Mouse (Mus musculus): ENCODE data around the gene Samd10. TPM values are rescaled to one million over a fixed set of nuclear protein-coding genes. Genes with fewer than 3 reads are reported as not detected.

The Samd10 gene
- polyA plus RNA-seq, 1 experiment = 26.1 TPM

DNA sequence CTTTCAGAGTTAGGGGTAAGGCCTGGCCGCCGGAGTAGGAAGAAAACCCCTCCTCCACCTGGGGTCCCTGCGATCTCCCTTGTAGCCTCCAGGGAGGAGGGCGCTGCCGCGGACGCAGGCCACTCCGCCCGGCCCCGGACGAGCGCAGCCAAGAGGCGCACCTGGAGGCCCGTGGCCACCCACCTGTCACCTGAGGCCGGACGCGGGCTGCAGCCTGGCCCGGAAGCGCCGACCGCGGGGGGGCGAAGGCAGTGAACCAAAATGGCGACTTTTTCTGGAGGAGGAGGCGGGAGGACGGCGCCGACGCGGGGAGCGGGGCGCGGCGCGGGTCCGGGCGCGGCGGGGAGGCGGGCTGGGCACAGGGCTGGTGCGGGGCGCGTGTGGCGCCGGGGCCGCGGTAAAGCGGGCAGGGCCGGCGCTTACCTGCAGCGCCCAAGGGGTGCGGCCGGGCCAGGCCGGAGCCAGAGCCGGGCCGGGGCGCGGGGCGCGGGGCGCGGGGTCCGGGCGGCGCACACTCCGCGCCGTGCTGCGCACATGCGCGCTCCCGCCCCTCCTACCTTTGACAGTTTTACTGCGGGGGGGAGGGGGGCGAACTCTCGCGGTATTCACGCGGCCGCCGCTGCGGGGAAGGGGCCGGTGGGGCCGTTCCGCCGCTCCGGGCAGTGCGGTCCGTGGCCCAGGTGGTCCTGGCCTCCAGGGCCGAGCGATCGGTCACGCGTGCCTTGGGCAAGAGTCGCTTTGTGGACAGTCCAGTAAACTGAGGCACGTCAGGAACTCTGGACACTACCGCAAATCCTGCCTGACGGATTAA lies 6.6 kb downstream of the Samd10 start, which contains the start of gene Zfp512b:
TSS of gene Zfp512b (minus strand) at position 573 of the 811 bp plus-strand sequence.
- no peak for TF ChIP-seq CTCF (conservative IDR thresholded peaks at IDR 0.05; ENCODE audit: insufficient read depth, insufficient read length, low read depth, low read length)
- TF ChIP-seq POLR2A (IDR thresholded peaks at IDR 0.05; ENCODE audit: low read depth, low read length) = peak; percentile 21
- 2% methylated on average over 97 of the region's 97 CpGs for WGBS
- Histone ChIP-seq H3K27me3 (replicated peaks; ENCODE audit: control insufficient read depth, insufficient read depth, low read length) (no peaks in the 10 kb centered on the region), H3K4me3 (ENCODE audit: insufficient read depth, low read depth, low read length) (peak within 1 kb of the TSS; percentile 84), H3K4me1 (ENCODE audit: control insufficient read depth, insufficient read depth, low read length) (peaks cover 9% of the 10 kb centered on the region; the same call in 1 of the 2 replicates), H3K27ac (ENCODE audit: insufficient read depth, low read depth, low read length) (peak within 1 kb of the TSS; percentile 80), H3K36me3 (ENCODE audit: control insufficient read depth, insufficient read depth, low read length) (no peaks in the 10 kb centered on the region)
- DNase-seq = peak; percentile 74

DNA sequence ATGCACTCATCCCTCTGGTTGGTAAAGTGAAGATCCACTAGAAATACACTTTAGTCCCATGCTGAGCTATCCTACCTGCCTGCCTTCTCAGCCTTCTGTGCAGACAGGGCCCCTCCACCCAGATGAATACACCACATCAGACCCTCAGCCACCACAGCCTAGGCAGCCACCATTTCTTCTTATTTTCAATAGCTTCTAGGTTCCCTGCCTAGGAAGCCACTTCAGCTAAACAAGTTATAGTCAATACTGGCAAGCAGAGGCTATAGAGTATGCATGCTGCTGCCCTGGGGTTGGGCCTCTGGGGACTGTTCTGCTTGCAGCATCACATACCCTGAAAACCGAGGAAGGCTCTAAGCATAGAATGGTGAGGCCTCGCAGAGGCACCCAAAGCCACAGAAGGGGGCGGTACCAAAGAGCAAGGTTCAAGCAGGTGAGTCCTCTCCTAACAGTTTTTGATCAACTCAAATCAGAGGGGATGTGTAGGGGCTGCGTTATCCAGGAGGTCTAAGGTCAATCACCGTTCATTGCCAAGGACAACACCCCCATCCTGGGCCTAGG lies 7.4 kb downstream of the Samd10 start, which contains the start of gene Prpf6:
TSS of gene Prpf6 (plus strand) at position 341 of the 558 bp plus-strand sequence.
- H3K27me3 ChIP-seq (replicated peaks; ENCODE audit: control insufficient read depth, insufficient read depth, low read length) = no peaks in the 10 kb centered on the region
- peak; percentile 41 for DNase-seq
- peak within 1 kb of the TSS; percentile 80 for H3K27ac ChIP-seq (ENCODE audit: insufficient read depth, low read depth, low read length)
- H3K4me1 ChIP-seq (ENCODE audit: control insufficient read depth, insufficient read depth, low read length) = peaks cover 9% of the 10 kb centered on the region; the same call in 1 of the 2 replicates
- H3K36me3 ChIP-seq (ENCODE audit: control insufficient read depth, insufficient read depth, low read length) = no peaks in the 10 kb centered on the region
- TF ChIP-seq POLR2A (IDR thresholded peaks at IDR 0.05; ENCODE audit: low read depth, low read length) = no peak
- TF ChIP-seq CTCF (conservative IDR thresholded peaks at IDR 0.05; ENCODE audit: insufficient read depth, insufficient read length, low read depth, low read length) = no peak
- 9% methylated on average over 5 of the region's 5 CpGs for WGBS
- H3K4me3 ChIP-seq (ENCODE audit: insufficient read depth, low read depth, low read length) = peak within 1 kb of the TSS; percentile 84

DNA sequence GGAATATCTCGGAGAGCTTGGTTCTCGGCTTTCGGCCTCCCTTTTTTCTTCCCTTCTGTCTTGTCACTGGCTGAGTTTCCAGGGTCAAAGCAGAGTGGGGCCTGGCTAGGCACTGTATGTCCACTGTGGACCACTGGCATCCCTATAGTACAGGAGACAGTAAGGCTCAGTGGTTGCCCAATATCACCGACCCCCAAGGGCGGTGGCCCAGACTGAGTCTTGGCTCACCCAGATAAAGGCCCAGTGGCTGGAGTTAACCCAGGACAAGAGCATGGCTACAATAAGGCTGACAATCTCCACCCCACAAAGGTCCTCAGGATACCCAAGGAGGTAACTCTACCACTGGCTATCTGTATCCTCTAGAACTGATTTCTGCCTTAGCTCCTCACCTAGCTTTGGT lies 8.5 kb downstream of the Samd10 start:
- 95% methylated on average over 5 of the region's 5 CpGs for WGBS
- no peak overlapping the region for H3K4me3 ChIP-seq (ENCODE audit: insufficient read depth, low read depth, low read length)
- peaks cover 9% of the 10 kb centered on the region; the same call in 1 of the 2 replicates for H3K4me1 ChIP-seq (ENCODE audit: control insufficient read depth, insufficient read depth, low read length)
- no peaks in the 10 kb centered on the region for H3K27me3 ChIP-seq (replicated peaks; ENCODE audit: control insufficient read depth, insufficient read depth, low read length)
- DNase-seq = no peak
- no peaks in the 10 kb centered on the region for H3K36me3 ChIP-seq (ENCODE audit: control insufficient read depth, insufficient read depth, low read length)
- TF ChIP-seq POLR2A (IDR thresholded peaks at IDR 0.05; ENCODE audit: low read depth, low read length) = no peak
- no peak for TF ChIP-seq CTCF (conservative IDR thresholded peaks at IDR 0.05; ENCODE audit: insufficient read depth, insufficient read length, low read depth, low read length)
- no peak overlapping the region for H3K27ac ChIP-seq (ENCODE audit: insufficient read depth, low read depth, low read length)

DNA sequence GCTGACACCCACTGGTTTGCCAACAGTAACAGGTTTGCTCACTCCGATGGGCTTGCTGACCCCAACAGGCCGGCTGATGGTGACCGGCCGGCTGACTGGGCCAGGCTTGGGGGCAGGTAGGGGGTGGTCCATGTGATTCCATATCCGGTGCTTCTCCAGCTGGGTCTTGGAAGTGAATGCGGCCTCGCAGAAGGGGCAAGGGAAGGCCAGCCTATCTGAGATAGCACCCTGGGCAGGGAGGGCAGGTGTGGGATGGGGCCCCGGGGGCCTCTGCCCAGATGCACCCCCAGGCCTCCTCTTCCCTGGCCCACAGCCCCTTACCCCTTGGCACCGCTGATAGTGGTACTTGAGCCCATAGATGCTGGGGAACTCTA lies 9.3 kb downstream of the Samd10 start:
- H3K27me3 ChIP-seq (replicated peaks; ENCODE audit: control insufficient read depth, insufficient read depth, low read length) = no peaks in the 10 kb centered on the region
- TF ChIP-seq POLR2A (IDR thresholded peaks at IDR 0.05; ENCODE audit: low read depth, low read length) = no peak
- H3K4me1 ChIP-seq (ENCODE audit: control insufficient read depth, insufficient read depth, low read length) = peaks cover 9% of the 10 kb centered on the region; the same call in 1 of the 2 replicates
- no peak for DNase-seq
- H3K4me3 ChIP-seq (ENCODE audit: insufficient read depth, low read depth, low read length) = no peak overlapping the region
- no peaks in the 10 kb centered on the region for H3K36me3 ChIP-seq (ENCODE audit: control insufficient read depth, insufficient read depth, low read length)
- 94% methylated on average over 9 of the region's 9 CpGs for WGBS
- no peak overlapping the region for H3K27ac ChIP-seq (ENCODE audit: insufficient read depth, low read depth, low read length)

DNA sequence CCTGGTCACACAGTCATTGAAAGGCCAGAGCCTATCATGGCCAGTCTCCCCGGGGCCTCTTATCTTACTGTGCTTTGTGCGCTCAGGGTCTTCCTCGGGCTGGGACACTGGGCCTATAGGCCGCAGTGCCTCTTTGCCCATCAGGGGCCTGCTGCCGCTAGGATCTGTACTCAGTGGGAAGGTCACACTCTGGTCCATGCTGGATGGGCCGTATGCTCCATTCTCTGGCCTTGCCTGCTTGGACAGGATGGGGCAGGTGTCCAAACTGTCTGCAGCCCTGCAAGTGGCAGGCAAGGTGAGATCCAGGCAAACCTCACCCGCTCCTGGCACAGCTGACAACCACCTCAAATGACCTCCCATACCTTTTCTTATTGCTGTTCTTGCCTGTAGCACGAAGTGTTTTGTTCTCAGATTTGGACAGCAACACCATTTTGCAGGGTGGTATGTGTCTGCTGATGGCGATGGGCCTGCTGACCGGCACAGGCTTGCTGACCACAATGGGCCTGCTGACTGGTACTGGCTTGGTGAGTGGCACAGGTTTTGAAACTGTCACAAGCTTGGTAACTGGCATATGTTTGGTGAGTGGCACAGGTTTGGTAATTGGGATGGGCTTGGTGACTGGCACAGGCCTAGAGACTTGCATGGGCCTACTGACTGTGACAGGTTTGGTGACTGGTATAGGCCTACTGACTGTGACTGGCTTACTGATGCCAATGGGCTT lies 9.8 kb downstream of the Samd10 start:
- DNase-seq = no peak
- no peak overlapping the region for H3K4me3 ChIP-seq (ENCODE audit: insufficient read depth, low read depth, low read length)
- H3K36me3 ChIP-seq (ENCODE audit: control insufficient read depth, insufficient read depth, low read length) = no peaks in the 10 kb centered on the region
- WGBS = 91% methylated on average over 10 of the region's 10 CpGs
- H3K4me1 ChIP-seq (ENCODE audit: control insufficient read depth, insufficient read depth, low read length) = peaks cover 9% of the 10 kb centered on the region; the same call in 1 of the 2 replicates
- H3K27me3 ChIP-seq (replicated peaks; ENCODE audit: control insufficient read depth, insufficient read depth, low read length) = no peaks in the 10 kb centered on the region
- TF ChIP-seq POLR2A (IDR thresholded peaks at IDR 0.05; ENCODE audit: low read depth, low read length) = no peak
- no peak for TF ChIP-seq CTCF (conservative IDR thresholded peaks at IDR 0.05; ENCODE audit: insufficient read depth, insufficient read length, low read depth, low read length)
- no peak overlapping the region for H3K27ac ChIP-seq (ENCODE audit: insufficient read depth, low read depth, low read length)

DNA sequence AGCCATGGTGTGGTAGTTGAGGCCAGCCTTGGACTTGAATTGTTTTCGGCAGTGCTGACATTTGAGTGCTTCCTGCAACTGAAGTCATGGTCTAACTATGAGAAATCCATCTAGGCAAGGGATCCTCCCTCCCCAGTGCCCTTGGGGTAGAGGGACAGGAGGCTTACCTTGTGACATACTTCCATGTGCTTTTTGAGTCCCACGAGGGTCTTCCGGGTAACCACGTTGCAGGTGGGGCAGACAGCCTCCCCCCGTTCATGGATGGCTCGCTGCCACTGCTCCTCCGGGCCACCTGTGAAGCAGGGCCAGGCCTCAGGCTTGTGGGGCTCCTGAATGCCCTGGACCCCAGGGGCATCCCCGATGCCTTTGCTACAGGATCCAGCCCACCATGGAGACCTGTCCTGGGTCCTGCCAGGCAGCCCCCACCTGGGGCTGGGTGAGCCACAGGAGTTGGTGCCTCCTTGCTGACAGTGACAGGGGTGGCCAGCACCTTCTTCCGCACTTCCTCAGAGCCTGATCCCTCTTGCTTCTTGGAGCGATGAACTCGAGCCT lies 10.7 kb downstream of the Samd10 start:
- H3K36me3 ChIP-seq (ENCODE audit: control insufficient read depth, insufficient read depth, low read length) = no peaks in the 10 kb centered on the region
- no peak for DNase-seq

More for the DNA sequence above, 10.7 kb downstream of the Samd10 start:
- 85% methylated on average over 11 of the region's 11 CpGs for WGBS
- Histone ChIP-seq H3K4me1 (ENCODE audit: control insufficient read depth, insufficient read depth, low read length) (peaks cover 9% of the 10 kb centered on the region; the same call in 1 of the 2 replicates), H3K4me3 (ENCODE audit: insufficient read depth, low read depth, low read length) (no peak overlapping the region), H3K27ac (ENCODE audit: insufficient read depth, low read depth, low read length) (no peak overlapping the region), H3K27me3 (replicated peaks; ENCODE audit: control insufficient read depth, insufficient read depth, low read length) (no peaks in the 10 kb centered on the region)
- TF ChIP-seq CTCF (conservative IDR thresholded peaks at IDR 0.05; ENCODE audit: insufficient read depth, insufficient read length, low read depth, low read length) (no peak), POLR2A (IDR thresholded peaks at IDR 0.05; ENCODE audit: low read depth, low read length) (no peak)
